Mouse (Mus musculus) embryonic stem cell, embryonic (primary cell): ENCODE results near the gene Mpz.

Source experiments
- CTCF ChIA-PET, 4 experiments: fragments of 300-600 bp in 2 of 4; fragments of 350-600 bp in 2 of 4; sonication (Branson Sonifier 250); formaldehyde crosslinking; loops; one replicate each; lab custom pipeline; 2022; ENCODE audit warnings: inconsistent platforms in 2 of 4; lab: Charles Lee
- POLR2A ChIA-PET, 4 experiments: fragments of 300-600 bp in 2 of 4; fragments of 350-600 bp in 2 of 4; sonication (Branson Sonifier 250); formaldehyde crosslinking; loops; one replicate each; lab custom pipeline; 2022; ENCODE audit warnings: antibody characterized with exemption in 4 of 4, inconsistent platforms in 1 of 4; lab: Charles Lee

Gene Mpz

DNA sequence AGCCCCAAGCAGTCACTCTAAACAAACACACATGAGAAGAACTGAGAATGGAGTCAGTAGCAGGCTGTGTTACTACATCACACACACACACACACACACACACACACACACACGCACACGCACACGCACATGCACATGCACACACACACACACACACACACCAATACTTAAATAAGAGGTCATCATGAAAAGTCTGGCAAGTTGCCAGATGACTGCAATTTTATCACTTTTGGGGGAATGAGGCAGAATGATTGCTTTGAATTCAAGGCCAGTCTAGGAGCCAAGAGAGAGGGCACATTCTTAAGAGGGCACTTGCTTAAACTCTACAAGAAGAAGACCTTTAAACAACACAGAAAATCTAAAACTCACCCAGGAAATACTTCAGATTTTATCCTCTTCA, 12.0 kb downstream of the Mpz start:
- ChIA-PET POLR2A (interaction anchor here in 1 of 4 experiments (0.9 to 1.9 kb wide), 2 partner anchors 33 to 34 kb away, joined by 3 to 5 read pairs; partner anchors contain the start of gene Pcp4l1), CTCF (interaction anchor here in 2 of 4 experiments (0.6 to 1.8 kb wide), 2 partner anchors 42 to 58 kb away, joined by 7 to 15 read pairs; no protein-coding TSS in a partner anchor)

DNA sequence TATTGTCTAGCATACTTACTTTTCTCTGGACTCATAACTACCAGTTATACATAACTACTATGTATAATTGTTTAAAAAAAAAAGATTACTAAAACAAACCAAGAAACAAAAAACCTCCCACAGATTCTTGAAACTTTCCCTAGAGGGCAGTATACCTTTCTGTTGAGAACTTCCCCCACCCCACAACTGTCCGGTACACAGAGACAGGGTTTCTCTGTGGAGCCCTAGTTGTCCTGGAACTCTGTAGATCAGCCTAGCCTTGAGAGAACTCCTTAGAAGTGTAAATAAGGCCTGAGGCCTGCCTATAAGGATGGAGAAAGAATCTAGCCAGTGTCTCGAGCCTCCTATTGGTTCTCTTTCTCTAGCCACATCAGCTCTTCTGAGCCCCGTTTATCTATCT, 13.7 kb downstream of the Mpz start:
- POLR2A ChIA-PET, result interaction anchor here in 2 of 4 experiments (0.9 to 2.0 kb wide), 2 partner anchors 9 to 56 kb away, joined by 3 to 4 read pairs; no protein-coding TSS in a partner anchor
- CTCF ChIA-PET, result interaction anchor here in 2 of 4 experiments (1.0 to 2.4 kb wide), 8 partner anchors 10 to 117 kb away, joined by 3 to 14 read pairs (median 4); partner anchors contain the start of genes Pcp4l1 (in 1 of the 2), Ppox (in 1 of the 2) and Tomm40l (in 1 of the 2)

- ChIA-PET CTCF (interaction anchor here in 1 of 4 experiments (0.6 kb wide), 1 partner anchor 38 kb away, joined by 3 read pairs; no protein-coding TSS in a partner anchor), POLR2A (interaction anchor here in 2 of 4 experiments (0.5 to 2.0 kb wide), 2 partner anchors 55 to 134 kb away, joined by 4 read pairs; no protein-coding TSS in a partner anchor)
Observed at GRCm38 (mm10) chr1:171165629-171166345, 15.3 kb downstream of the Mpz start.

GRCm38 (mm10) chr1:171168906-171169305, 18.4 kb downstream of the Mpz start:
- ChIA-PET CTCF (interaction anchor here in 3 of 4 experiments (1.1 to 2.6 kb wide), 4 partner anchors 50 to 52 kb away, joined by 3 to 8 read pairs (median 4); no protein-coding TSS in a partner anchor), POLR2A (interaction anchor here in 2 of 4 experiments (1.0 to 2.2 kb wide), 5 partner anchors 12 to 53 kb away, joined by 3 to 11 read pairs (median 5); partner anchors contain the start of gene Tomm40l (in 1 of the 2))

GRCm38 (mm10) chr1:171169913-171170312, 19.4 kb downstream of the Mpz start:
- POLR2A ChIA-PET, result interaction anchor here in 1 of 4 experiments (1.0 to 1.7 kb wide), 2 partner anchors 14 to 51 kb away, joined by 3 to 5 read pairs; no protein-coding TSS in a partner anchor
- CTCF ChIA-PET, result interaction anchor here in 2 of 4 experiments (0.6 to 1.1 kb wide), 2 partner anchors 23 to 51 kb away, joined by 3 to 4 read pairs; no protein-coding TSS in a partner anchor

DNA sequence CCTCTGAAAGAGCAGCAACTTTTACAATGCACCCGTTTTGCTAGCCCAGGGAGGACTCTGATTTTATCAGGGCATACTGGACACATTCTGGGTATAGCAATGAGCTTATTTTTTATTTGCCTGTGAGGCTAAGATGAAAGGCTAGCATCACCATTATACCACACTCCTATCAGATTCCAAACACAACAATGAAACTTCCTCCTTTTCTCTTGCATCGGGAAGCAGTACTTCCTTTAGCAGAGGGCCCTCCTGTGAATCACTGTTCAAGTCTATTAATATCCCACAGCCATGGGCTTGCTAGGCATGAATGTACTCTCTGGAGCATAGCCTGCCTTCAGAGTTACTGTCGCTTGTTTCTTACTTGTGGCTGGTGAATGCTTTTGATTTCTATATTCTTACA, 20.6 kb downstream of the Mpz start:
- CTCF ChIA-PET, result no interaction called here
- POLR2A ChIA-PET, result no interaction called here

DNA sequence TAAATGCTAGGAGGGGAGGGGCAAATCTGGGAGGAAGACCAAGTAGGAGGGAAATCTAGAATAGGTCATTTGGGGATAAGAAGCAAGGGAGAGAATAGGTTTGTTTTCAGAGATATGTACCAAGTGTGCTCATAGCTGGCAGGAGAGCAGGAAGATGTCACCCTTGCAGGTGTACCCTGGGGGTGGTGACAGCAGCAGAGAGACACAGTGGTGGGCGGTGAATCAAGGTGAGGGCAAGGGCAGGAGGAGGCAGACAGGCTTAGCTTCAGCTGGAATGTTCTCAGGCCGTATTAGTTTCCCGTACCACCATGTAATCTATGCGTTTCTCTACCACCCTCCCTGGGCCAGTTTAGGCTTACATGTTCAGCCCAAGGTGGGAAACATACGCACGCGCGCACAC, 22.3 kb downstream of the Mpz start:
- ChIA-PET POLR2A (interaction anchor here in 1 of 4 experiments (1.5 to 1.6 kb wide), 2 partner anchors 9 to 45 kb away, joined by 3 to 5 read pairs; no protein-coding TSS in a partner anchor), CTCF (interaction anchor here in 2 of 4 experiments (0.7 to 0.9 kb wide), 2 partner anchors 48 to 109 kb away, joined by 5 to 6 read pairs; no protein-coding TSS in a partner anchor)

GRCm38 (mm10) chr1:171179487-171180171, 29.1 kb downstream of the Mpz start:
- ChIA-PET POLR2A (interaction anchor here in 3 of 4 experiments (0.6 to 1.2 kb wide), 4 partner anchors 11 to 398 kb away, joined by 3 to 4 read pairs (median 3); no protein-coding TSS in a partner anchor), CTCF (no interaction called here)

DNA sequence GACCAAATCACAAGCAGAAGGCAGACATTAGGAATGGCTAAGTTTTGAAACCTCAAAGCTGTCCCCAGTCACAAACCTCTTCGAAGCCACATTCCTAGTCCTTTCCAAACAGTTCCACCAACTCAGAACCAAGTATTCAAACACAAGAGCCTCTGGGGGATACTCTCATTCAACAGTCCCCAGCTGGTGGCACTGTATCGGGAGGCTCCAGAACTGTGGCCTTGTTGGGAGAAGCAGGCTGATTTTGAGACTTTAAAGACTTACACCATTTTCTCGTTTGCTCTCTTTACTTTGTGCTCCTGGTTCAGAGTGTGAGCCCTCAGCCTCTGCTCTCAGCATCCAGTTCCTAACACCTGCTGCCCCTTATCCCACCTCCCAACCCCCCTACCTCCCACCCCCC, 32.5 kb downstream of the Mpz start:
- POLR2A ChIA-PET, result interaction anchor here in 2 of 4 experiments (0.7 to 4.8 kb wide), 3 partner anchors 12 to 67 kb away, joined by 4 to 18 read pairs (median 10); partner anchors contain the start of genes Adamts4 (in 1 of the 2) and Pcp4l1 (in 1 of the 2)
- CTCF ChIA-PET, result interaction anchor here in 2 of 4 experiments (0.5 to 0.9 kb wide), 3 partner anchors 24 to 281 kb away, joined by 3 to 10 read pairs (median 3); no protein-coding TSS in a partner anchor

DNA sequence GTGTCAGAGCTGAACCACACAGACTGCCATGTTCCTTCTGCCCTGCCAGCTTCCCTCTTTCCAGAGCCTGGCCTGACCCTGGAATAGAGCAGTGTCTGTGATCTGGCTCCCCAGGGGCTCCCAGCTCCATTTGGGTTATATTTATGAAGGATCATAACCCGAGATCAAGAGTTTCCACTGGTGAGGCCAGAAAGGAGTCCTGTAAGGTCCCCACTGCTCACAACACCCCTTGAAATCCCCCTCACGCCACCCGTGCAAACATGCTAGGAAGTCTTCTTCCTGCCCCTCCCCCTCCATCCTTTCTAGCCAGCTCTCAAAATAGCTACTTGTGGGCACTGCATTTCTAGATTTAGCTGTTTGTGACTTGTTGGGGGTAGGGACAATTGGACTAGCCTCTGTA, 33.1 kb downstream of the Mpz start:
- CTCF ChIA-PET, result interaction anchor here in 2 of 4 experiments (0.5 to 0.9 kb wide), 3 partner anchors 24 to 282 kb away, joined by 3 to 10 read pairs (median 3); no protein-coding TSS in a partner anchor
- POLR2A ChIA-PET, result interaction anchor here in 2 of 4 experiments (0.7 to 4.8 kb wide), 7 partner anchors 10 to 66 kb away, joined by 3 to 18 read pairs (median 3); partner anchors contain the start of genes Adamts4 (in 1 of the 2) and Pcp4l1 (in 1 of the 2)

GRCm38 (mm10) chr1:171184314-171184713, 33.8 kb downstream of the Mpz start:
- POLR2A ChIA-PET, result interaction anchor here in 2 of 4 experiments (1.0 to 4.8 kb wide), 6 partner anchors 9 to 63 kb away, joined by 3 to 18 read pairs (median 3); partner anchors contain the start of gene Pcp4l1 (in 2 of the 2)
- CTCF ChIA-PET, result interaction anchor here in 2 of 4 experiments (0.6 to 1.4 kb wide), 4 partner anchors 11 to 54 kb away, joined by 3 to 5 read pairs (median 4); no protein-coding TSS in a partner anchor

- ChIA-PET POLR2A (interaction anchor here in 2 of 4 experiments (0.6 to 4.8 kb wide), 3 partner anchors 10 to 60 kb away, joined by 3 to 18 read pairs (median 5); partner anchors contain the start of gene Pcp4l1 (in 2 of the 2)), CTCF (interaction anchor here in 1 of 4 experiments (1.4 kb wide), 1 partner anchor 53 kb away, joined by 4 read pairs; no protein-coding TSS in a partner anchor)
Observed at GRCm38 (mm10) chr1:171185655-171186054, 35.1 kb downstream of the Mpz start.

- POLR2A ChIA-PET, result interaction anchor here in 2 of 4 experiments (1.3 to 2.1 kb wide), 6 partner anchors 9 to 58 kb away, joined by 3 to 8 read pairs (median 5); partner anchors contain the start of gene Pcp4l1 (in 1 of the 2)
- CTCF ChIA-PET, result interaction anchor here in 1 of 4 experiments (1.7 to 2.2 kb wide), 2 partner anchors 20 to 77 kb away, joined by 3 to 5 read pairs; no protein-coding TSS in a partner anchor
Observed at GRCm38 (mm10) chr1:171187851-171188700, 37.6 kb downstream of the Mpz start.

DNA sequence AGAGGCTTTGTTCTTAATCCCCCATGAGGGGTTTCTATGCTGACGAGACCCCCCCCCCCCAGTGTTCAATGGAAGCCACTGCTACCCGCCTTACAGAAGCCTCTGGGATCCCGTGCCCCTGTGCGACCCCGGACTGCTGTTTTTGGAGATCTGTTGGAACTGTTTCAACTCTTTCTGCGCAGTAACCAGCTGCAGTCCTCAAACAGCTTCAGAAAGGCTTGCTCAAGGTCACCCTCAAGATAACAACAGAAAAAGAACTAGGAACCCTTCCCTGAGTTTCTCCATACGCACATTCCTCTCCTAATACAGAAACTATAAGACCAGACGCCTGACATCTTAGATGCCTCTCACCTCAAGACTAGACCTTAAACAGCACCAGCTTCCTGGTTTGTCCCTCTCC, 38.5 kb downstream of the Mpz start:
- ChIA-PET POLR2A (interaction anchor here (0.7 to 2.1 kb wide), 10 partner anchors 8 to 288 kb away, joined by 3 to 8 read pairs (median 4); partner anchors contain the start of genes Nr1i3 (in 1 of the 4) and Pcp4l1 (in 1 of the 4)), CTCF (interaction anchor here in 3 of 4 experiments (0.6 to 2.5 kb wide), 7 partner anchors 14 to 133 kb away, joined by 3 to 18 read pairs (median 3); partner anchors contain the start of gene Tomm40l (in 1 of the 3))

DNA sequence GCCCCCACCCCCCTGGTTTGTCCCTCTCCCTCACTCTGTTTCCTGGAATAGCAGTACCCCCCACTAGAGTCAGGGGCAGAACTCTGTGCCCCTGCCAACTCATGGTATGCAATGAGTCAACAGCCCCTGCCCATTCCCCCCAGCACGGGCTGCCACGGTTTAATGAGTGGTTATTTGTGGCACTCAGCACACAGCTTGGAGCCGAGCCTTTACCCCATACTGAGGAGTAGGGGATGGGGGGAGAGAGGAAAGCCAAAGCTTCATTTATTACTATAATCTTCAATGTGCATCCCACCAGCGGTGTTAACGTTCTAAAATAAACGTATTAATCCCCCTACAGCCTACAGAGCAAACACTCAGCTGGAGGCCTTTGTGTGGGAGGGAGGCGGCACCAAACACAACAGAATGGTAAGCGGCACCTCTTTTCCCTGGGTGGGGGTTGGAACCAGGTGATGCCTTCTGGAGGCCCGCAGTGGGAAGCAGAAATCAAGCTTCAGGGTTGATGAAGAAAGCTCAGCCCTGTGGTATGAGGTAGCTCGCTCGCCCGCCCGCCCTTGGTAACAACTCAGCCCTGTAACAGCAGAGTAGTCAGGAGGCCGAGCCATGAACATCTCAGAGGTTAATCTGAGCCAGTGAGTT, 39.1 kb downstream of the Mpz start:
- POLR2A ChIA-PET, result interaction anchor here (0.6 to 2.1 kb wide), 14 partner anchors 7 to 378 kb away, joined by 3 to 8 read pairs (median 4); partner anchors contain the start of genes Atf6 (in 1 of the 4), Nr1i3 (in 1 of the 4) and Pcp4l1 (in 1 of the 4)
- CTCF ChIA-PET, result interaction anchor here in 3 of 4 experiments (0.6 to 2.5 kb wide), 10 partner anchors 15 to 138 kb away, joined by 3 to 18 read pairs (median 3); partner anchors contain the start of gene Tomm40l (in 1 of the 3)
